Mouse (Mus musculus) limb, embryonic 13.5 days (tissue): Measurements from ENCODE around the gene Atp2b2. TPM values are rescaled to one million over a fixed set of nuclear protein-coding genes. Genes with fewer than 3 reads are reported as not detected.
A peak's percentile ranks its signal among the peaks of the same experiment; 100 is the strongest.

Source experiments
- ATAC-seq: fragments of 200-750 bp; cut with Nextera tagmentation; 2 replicates; pipeline ENCODE4 v1.8.0; 2017; ENCODE audit warnings: low read depth, moderate number of reproducible peaks, moderate TSS enrichment; ENCODE audit not compliant: low FRiP score
- H3K27ac ChIP-seq: fragments of 300-500 bp; sonication (generic); 2 replicates; pipeline ENCODE4 v1.5.1; 2015; ENCODE audit warnings: inconsistent platforms, mild to moderate bottlenecking, moderate library complexity
- H3K27me3 ChIP-seq: fragments of 300-500 bp; sonication (generic); 2 replicates; pipeline ENCODE4 v1.6.1; 2015; ENCODE audit warnings: mild to moderate bottlenecking, inconsistent platforms
- H3K36me3 ChIP-seq: fragments of 300-500 bp; sonication (generic); 2 replicates; pipeline ENCODE4 v1.6.1; 2015; ENCODE audit warnings: inconsistent platforms, mild to moderate bottlenecking, moderate library complexity
- H3K4me1 ChIP-seq: fragments of 300-500 bp; sonication (generic); 2 replicates; pipeline ENCODE4 v1.6.1; 2015; ENCODE audit warnings: inconsistent platforms
- H3K4me2 ChIP-seq: fragments of 300-500 bp; sonication (generic); replicated peaks from 2 replicates; pipeline ENCODE4 v1.6.1; 2015; ENCODE audit warnings: inconsistent platforms, mild to moderate bottlenecking, moderate library complexity
- H3K4me3 ChIP-seq: fragments of 300-500 bp; sonication (generic); 2 replicates; pipeline ENCODE4 v1.5.1; 2015; ENCODE audit warnings: moderate library complexity, mild to moderate bottlenecking, inconsistent platforms
- H3K9ac ChIP-seq: fragments of 300-500 bp; sonication (generic); 2 replicates; pipeline ENCODE4 v1.6.1; 2015; ENCODE audit warnings: mild to moderate bottlenecking, inconsistent platforms
- H3K9me3 ChIP-seq: fragments of 300-500 bp; sonication (generic); 2 replicates; pipeline ENCODE4 v1.6.1; 2016; ENCODE audit warnings: inconsistent platforms
- WGBS: fragments of 180-500 bp; shearing (Covaris S2); methylation state at CpG from one replicate; pipeline ENCODE4 v1.1.7; 2015; 5-methylcytosine and 5-hydroxymethylcytosine counted together
- polyA plus RNA-seq: library from polyadenylated mRNA; unstranded; fragments of >200 nt; fragmentation: Nextera tagmentation; extraction: Ambion mirVana; gene quantifications from 2 replicates; pipeline ENCODE4 v1.2.1, GENCODE M21; 2015

Gene Atp2b2
- 0.11 and 0.18 TPM in 2 replicates for polyA plus RNA-seq

- Histone ChIP-seq H3K4me3 (peak within 1 kb of the TSS; percentile 49), H3K4me2 (peak within 1 kb of the TSS; percentile 89), H3K9me3 (no peaks in the 10 kb centered on the region), H3K27ac (no peak within 1 kb of the TSS), H3K4me1 (peaks cover 7% of the 10 kb centered on the region), H3K36me3 (no peaks in the 10 kb centered on the region), H3K9ac (peak within 1 kb of the TSS; percentile 62), H3K27me3 (peaks cover 85% of the 10 kb centered on the region)
- 19% methylated on average over 12 of the region's 12 CpGs for WGBS
- ATAC-seq: no peak
Measured at GRCm38 (mm10) chr6:114042332-114042731, at the start of gene Atp2b2. Gene Atp2b2 (minus strand): TSS chr6:114042613.

GRCm38 (mm10) chr6:114089626-114090025 is 47.2 kb upstream of the Atp2b2 start:
- Histone ChIP-seq H3K27ac (no peak overlapping the region), H3K9me3 (no peaks in the 10 kb centered on the region), H3K27me3 (peaks cover 15% of the 10 kb centered on the region), H3K4me3 (no peak overlapping the region), H3K4me1 (no peaks in the 10 kb centered on the region), H3K36me3 (no peaks in the 10 kb centered on the region), H3K9ac (no peak overlapping the region), H3K4me2 (no peak overlapping the region)
- no peak for ATAC-seq
- WGBS: 17% methylated on average over 5 of the region's 5 CpGs

- H3K4me2 ChIP-seq: no peak overlapping the region
- H3K4me1 ChIP-seq: no peaks in the 10 kb centered on the region
- H3K9ac ChIP-seq: no peak overlapping the region
- H3K27ac ChIP-seq: no peak overlapping the region
- no peak overlapping the region for H3K4me3 ChIP-seq
- H3K27me3 ChIP-seq: peaks cover 15% of the 10 kb centered on the region
- 22% methylated on average over 7 of the region's 7 CpGs for WGBS
- no peak for ATAC-seq
- H3K36me3 ChIP-seq: no peaks in the 10 kb centered on the region
- H3K9me3 ChIP-seq: no peaks in the 10 kb centered on the region
Measured at GRCm38 (mm10) chr6:114087106-114087505, 44.7 kb upstream of the Atp2b2 start.

GRCm38 (mm10) chr6:114078556-114078955 is 36.1 kb upstream of the Atp2b2 start:
- Histone ChIP-seq H3K4me3 (no peak overlapping the region), H3K9ac (no peak overlapping the region), H3K36me3 (no peaks in the 10 kb centered on the region), H3K27me3 (peaks cover 2% of the 10 kb centered on the region), H3K9me3 (no peaks in the 10 kb centered on the region), H3K27ac (no peak overlapping the region), H3K4me2 (no peak overlapping the region), H3K4me1 (no peaks in the 10 kb centered on the region)
- ATAC-seq: no peak

DNA sequence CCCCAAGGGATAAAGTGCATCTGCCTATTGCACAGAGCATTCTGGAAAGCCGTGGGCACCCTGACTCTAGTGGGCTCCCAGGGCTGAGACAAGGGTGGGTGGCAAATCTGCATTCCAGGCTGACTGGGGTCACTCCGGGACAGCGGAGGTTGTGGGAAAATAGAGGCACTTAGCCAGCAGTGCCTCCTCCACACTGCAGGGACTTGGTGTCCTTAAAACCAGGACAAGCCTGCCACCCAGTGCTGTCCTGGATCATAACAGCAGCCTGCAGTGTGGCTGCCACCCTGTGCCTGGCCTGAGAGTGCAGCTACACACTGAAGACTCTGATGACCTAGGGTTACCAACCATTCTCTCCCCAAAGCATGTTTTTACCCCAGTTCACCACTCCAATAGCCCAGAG is 34.1 kb upstream of the Atp2b2 start:
- WGBS: 60% methylated on average over 3 of the region's 3 CpGs
- no peak for ATAC-seq

GRCm38 (mm10) chr6:114076061-114076460 is 33.6 kb upstream of the Atp2b2 start:
- no peak overlapping the region for H3K27ac ChIP-seq
- no peaks in the 10 kb centered on the region for H3K9me3 ChIP-seq
- H3K9ac ChIP-seq: no peak overlapping the region
- no peaks in the 10 kb centered on the region for H3K4me1 ChIP-seq
- WGBS: 62% methylated on average over 5 of the region's 5 CpGs
- no peaks in the 10 kb centered on the region for H3K36me3 ChIP-seq
- no peak overlapping the region for H3K4me3 ChIP-seq
- H3K27me3 ChIP-seq: peaks cover 2% of the 10 kb centered on the region
- H3K4me2 ChIP-seq: no peak overlapping the region
- no peak for ATAC-seq

More for the DNA sequence above, 34.1 kb upstream of the Atp2b2 start:
- H3K4me2 ChIP-seq: no peak overlapping the region
- no peak overlapping the region for H3K4me3 ChIP-seq
- no peaks in the 10 kb centered on the region for H3K36me3 ChIP-seq
- H3K4me1 ChIP-seq: no peaks in the 10 kb centered on the region
- no peak overlapping the region for H3K27ac ChIP-seq
- H3K9ac ChIP-seq: no peak overlapping the region
- peaks cover 2% of the 10 kb centered on the region for H3K27me3 ChIP-seq
- no peaks in the 10 kb centered on the region for H3K9me3 ChIP-seq

DNA sequence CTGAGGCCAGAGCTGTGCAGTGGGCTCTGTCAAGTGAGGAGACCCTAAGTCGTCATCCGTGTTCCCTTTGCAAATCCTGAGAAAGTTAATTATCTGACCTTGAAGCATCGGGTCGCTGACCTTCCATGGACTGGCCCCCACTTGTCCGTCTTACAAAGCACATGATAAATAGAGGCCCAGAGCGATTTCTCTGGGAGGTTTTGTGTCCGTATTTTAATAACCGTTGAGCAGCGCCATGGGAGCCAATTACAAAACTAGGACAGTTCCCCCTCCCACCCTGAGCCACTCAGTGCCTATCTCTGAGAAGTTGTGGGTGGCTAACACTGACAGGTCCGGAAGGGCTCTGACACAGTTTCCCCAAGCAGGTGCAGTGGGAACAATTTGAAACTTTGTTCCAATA is 32.5 kb upstream of the Atp2b2 start:
- H3K36me3 ChIP-seq: no peaks in the 10 kb centered on the region
- H3K4me1 ChIP-seq: no peaks in the 10 kb centered on the region
- no peaks in the 10 kb centered on the region for H3K9me3 ChIP-seq
- H3K27me3 ChIP-seq: peaks cover 2% of the 10 kb centered on the region; the same call in 1 of the 2 replicates
- H3K27ac ChIP-seq: no peak overlapping the region
- no peak overlapping the region for H3K4me3 ChIP-seq
- ATAC-seq: no peak
- H3K4me2 ChIP-seq: no peak overlapping the region
- no peak overlapping the region for H3K9ac ChIP-seq
- WGBS: 74% methylated on average over 10 of the region's 10 CpGs

GRCm38 (mm10) chr6:114074256-114074655 is 31.8 kb upstream of the Atp2b2 start:
- H3K4me3 ChIP-seq: no peak overlapping the region
- no peaks in the 10 kb centered on the region for H3K4me1 ChIP-seq
- peaks cover 2% of the 10 kb centered on the region; the same call in 1 of the 2 replicates for H3K27me3 ChIP-seq
- no peak overlapping the region for H3K4me2 ChIP-seq
- H3K27ac ChIP-seq: no peak overlapping the region
- no peak for ATAC-seq
- H3K9me3 ChIP-seq: no peaks in the 10 kb centered on the region
- H3K36me3 ChIP-seq: no peaks in the 10 kb centered on the region
- no peak overlapping the region for H3K9ac ChIP-seq
- 10% methylated on average over 1 of the region's 1 CpGs for WGBS

- H3K27ac ChIP-seq: no peak overlapping the region
- H3K4me2 ChIP-seq: no peak overlapping the region
- no peaks in the 10 kb centered on the region for H3K9me3 ChIP-seq
- no peak overlapping the region for H3K4me3 ChIP-seq
- H3K4me1 ChIP-seq: no peaks in the 10 kb centered on the region
- WGBS: 8% methylated on average over 4 of the region's 4 CpGs
- H3K36me3 ChIP-seq: no peaks in the 10 kb centered on the region
- peaks cover 2% of the 10 kb centered on the region; the same call in 1 of the 2 replicates for H3K27me3 ChIP-seq
- H3K9ac ChIP-seq: no peak overlapping the region
- no peak for ATAC-seq
Measured at GRCm38 (mm10) chr6:114071564-114071963, 29.2 kb upstream of the Atp2b2 start.

- no peak overlapping the region for H3K4me3 ChIP-seq
- no peaks in the 10 kb centered on the region for H3K27me3 ChIP-seq
- 93% methylated on average over 2 of the region's 2 CpGs for WGBS
- H3K4me1 ChIP-seq: no peaks in the 10 kb centered on the region
- no peak overlapping the region for H3K9ac ChIP-seq
- no peak overlapping the region for H3K4me2 ChIP-seq
- no peak overlapping the region for H3K27ac ChIP-seq
- ATAC-seq: no peak
- H3K36me3 ChIP-seq: no peaks in the 10 kb centered on the region
- H3K9me3 ChIP-seq: no peaks in the 10 kb centered on the region
Measured at GRCm38 (mm10) chr6:114063100-114063499, 20.7 kb upstream of the Atp2b2 start.

DNA sequence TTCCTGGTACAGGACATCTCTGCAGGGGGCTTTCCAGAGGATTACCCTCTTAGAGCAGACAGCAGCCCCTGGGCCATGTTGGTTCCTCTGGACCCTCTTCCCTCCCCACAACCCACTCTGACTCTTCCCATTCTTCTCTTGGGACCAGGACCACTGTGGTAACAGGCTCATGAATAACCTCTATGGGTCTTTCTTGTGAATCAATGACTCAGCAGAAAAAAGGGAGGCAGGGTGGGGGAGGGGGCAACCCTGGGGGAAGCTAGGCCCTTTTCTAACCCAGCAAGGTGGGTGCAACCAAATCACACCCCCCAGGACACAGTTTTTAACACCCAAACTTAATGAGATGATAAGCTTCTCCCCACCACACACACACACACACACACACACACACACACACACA is 20.3 kb upstream of the Atp2b2 start:
- no peak overlapping the region for H3K9ac ChIP-seq
- ATAC-seq: no peak
- H3K9me3 ChIP-seq: no peaks in the 10 kb centered on the region

DNA sequence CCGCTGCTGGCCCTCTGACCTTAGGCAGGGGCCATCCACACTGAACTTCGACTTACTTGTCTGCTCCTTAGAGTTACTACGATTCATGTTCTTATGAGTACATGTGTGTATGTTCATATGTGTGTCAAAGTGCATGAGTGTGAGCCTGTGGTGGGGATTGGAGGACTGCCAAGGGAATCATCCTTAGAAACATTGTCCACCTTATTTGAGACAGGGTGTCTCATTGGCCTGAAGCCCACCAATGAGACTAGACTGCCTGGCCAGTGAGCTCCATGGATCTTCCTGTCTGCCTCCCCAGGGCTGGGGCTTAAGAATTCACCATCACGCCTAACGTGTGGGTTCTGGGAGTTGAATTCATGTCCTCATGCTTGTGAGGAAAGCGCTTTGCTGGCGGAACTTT is 16.8 kb upstream of the Atp2b2 start:
- WGBS: 83% methylated on average over 7 of the region's 7 CpGs

More for the DNA sequence above, 20.3 kb upstream of the Atp2b2 start:
- H3K27me3 ChIP-seq: no peaks in the 10 kb centered on the region
- no peak overlapping the region for H3K27ac ChIP-seq
- H3K36me3 ChIP-seq: no peaks in the 10 kb centered on the region
- no peaks in the 10 kb centered on the region for H3K4me1 ChIP-seq
- no peak overlapping the region for H3K4me2 ChIP-seq
- H3K4me3 ChIP-seq: no peak overlapping the region

DNA sequence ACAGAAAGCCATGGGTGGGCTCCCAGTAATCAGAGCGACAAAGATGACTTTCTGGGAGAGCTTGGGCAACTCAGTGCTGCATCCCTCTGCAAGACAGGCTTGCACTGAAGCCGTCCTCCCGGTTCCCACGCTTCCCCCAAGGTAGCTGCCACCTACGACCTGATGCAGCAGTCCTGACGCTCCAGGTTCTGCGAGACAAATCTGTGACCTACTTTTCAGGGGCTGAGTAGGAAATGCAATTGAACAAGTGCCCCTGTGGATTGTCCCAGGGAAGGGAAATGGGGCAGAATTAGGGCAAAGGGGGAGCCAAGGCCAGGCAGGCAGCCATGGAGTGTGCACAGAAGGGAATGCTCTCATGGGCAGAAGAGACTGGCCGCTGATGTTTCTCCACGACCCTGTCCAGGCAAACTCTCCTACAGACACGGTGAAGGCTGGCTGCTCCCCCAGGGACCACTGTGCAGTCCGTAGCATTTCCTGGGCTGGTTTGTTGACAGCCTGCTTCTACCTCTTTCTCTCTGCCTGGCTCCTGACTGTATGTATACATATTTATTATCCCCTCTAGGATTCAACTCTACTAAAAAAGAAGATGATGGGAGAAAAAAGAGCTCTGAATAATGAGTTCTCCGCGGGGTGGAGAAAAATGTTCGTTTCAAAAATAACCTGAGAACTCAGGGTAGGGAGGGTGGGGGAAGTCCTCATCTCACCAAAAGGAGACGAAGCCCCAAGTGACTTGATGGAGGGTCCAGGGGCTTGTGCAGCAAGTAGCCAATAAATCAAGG is 15.8 kb upstream of the Atp2b2 start:
- Histone ChIP-seq H3K36me3 (no peaks in the 10 kb centered on the region), H3K9me3 (no peaks in the 10 kb centered on the region), H3K27ac (no peak overlapping the region), H3K4me1 (no peaks in the 10 kb centered on the region), H3K9ac (no peak overlapping the region), H3K4me2 (no peak overlapping the region), H3K4me3 (no peak overlapping the region), H3K27me3 (no peaks in the 10 kb centered on the region)
- no peak for ATAC-seq
- 64% methylated on average over 15 of the region's 15 CpGs for WGBS

More for the DNA sequence above, 16.8 kb upstream of the Atp2b2 start:
- H3K9me3 ChIP-seq: no peaks in the 10 kb centered on the region
- no peaks in the 10 kb centered on the region for H3K4me1 ChIP-seq
- H3K27me3 ChIP-seq: no peaks in the 10 kb centered on the region
- H3K36me3 ChIP-seq: no peaks in the 10 kb centered on the region
- H3K9ac ChIP-seq: no peak overlapping the region
- H3K27ac ChIP-seq: no peak overlapping the region
- no peak overlapping the region for H3K4me3 ChIP-seq
- no peak for ATAC-seq
- no peak overlapping the region for H3K4me2 ChIP-seq
